Mouse (Mus musculus) urinary bladder, adult 18-20 months (tissue): Measurements from ENCODE around the gene Kdf1.
A peak's percentile ranks its signal among the peaks of the same experiment; 100 is the strongest.

Source experiments
- DNase-seq, 2 experiments: peaks; one replicate each; pipeline ENCODE4 v3.0.0; 2022; ENCODE audit warnings: low spot score in 2 of 2, mixed read lengths in 2 of 2

The Kdf1 gene

DNA sequence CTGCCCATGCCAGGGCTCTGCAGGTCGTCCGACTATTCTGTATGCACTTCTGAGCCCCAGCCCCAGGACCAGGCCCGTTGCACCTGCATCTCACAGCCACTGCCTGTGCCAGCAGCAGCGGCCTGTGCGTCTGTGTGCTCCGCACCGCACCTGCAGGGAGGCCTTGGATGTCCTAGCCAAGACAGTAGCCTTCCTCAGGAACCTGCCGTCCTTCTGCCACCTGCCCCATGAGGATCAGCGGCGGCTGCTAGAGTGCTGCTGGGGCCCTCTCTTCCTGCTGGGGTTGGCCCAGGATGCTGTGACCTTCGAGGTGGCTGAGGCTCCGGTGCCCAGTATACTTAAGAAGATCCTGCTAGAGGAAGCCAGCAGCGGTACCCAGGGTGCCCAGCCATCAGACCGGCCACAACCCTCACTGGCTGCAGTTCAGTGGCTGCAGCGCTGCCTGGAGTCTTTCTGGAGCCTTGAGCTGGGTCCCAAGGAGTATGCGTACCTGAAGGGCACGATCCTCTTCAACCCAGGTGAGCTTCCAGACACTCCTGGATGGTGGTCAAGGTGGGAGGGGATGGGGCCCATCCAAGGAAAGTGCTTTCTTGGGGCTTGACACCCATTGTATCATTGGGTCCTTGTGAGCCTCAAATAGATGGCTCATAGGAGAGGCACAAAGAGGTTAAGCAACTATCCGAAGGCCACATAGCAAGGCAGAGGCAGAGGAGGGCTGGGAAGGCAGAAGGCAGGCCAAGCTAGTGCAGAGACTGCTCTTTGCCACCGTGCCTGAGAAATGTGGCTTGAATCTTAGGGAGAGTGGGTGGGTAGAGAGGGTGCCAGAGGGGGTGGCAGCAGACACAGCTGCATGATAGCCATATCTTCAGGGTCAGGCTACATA is 34.9 kb downstream of the Kdf1 start:
- no peak for DNase-seq

DNA sequence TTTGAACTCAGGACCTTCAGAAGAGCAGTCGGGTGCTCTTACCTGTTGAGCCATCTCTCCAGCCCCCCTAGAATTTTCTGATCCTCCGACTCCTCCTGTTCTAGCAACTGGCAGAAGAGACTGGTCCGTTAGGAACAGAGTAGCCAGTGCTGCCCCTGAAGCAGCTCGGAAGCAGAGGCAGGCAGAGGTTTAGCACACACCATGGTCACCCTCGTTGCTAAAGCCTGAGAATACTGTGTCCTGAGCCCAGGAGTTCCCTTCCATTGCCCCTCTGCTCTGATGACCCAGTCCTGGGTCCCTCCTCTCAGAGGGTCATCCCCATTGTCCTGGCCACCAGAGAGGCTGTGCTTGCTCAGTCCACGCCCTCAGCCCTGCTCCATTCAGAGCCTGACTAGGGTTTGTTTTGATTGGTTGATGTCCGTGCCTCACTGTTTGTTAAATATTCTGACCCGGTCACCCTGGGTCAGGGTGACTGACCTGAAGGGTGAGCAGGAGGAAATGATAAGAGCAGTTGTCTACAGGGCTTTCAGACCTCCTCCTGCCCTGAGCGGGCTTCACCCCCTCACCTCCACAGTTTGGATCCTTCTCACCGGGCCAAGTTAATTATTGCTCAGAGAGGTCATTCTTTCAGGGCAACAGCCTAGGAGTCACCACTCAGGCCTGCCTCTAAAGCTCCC is 38.4 kb downstream of the Kdf1 start:
- DNase-seq, result no peak

DNA sequence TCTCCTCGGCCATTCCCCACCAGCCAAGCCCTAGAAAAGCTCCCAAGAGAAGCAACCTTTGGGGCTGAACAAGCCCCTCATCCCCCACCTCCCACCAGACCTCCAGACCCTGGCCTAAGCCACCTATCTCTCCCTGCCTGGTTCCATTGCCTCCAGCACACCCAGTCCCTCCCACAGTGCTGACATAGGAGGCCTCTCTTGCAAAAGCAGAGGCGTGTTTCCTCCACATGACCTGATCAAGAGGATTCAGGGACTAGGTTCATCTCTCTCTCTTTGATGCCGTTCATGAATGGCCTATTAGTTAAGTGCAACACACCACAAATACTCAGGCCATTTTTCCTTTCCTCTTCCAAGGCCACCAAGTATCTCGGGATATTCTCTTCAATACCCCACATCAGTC is 41.1 kb downstream of the Kdf1 start:
- DNase-seq, result no peak

DNA sequence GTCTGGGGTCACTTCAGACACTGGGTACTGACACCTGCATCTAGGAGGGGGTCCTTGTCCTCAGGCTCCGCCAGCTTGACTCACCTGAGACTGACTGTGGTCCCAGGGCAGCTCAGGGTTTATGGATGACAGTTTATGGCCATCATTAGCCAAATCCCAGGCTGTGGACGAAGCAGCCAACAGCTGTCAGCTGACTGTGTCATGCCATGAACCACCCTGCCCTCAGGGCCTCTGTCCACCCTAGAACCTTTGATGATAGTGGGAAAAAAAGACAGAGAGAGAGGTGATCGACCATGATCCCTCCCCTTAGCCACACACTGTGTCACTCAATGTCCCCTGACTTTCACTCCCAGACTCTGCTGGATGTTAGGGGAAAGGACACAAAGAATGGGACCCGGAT is 42.9 kb downstream of the Kdf1 start:
- DNase-seq, result no peak

DNA sequence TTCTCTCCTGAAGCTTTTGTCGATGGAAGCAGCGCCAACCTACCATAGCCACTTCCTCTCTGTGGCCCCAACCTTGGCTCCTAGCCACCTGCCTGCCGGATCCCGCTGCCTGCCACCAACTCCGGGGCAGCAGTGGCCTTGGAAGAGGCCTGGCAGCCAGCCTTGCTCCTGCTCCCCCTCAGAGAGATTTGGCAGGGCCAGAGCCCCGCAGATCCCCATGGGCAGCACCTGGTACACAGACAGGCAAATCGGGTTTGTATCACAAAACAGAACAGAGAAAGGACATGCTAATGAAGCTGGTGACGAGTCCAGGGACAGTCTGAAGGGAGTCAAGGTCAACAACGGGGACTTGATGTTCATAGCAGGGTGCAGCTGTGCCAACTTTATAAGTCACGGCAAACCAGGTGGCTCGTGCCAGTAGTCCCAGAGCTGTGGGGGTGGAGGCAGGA is 44.4 kb downstream of the Kdf1 start:
- DNase-seq, result no peak

DNA sequence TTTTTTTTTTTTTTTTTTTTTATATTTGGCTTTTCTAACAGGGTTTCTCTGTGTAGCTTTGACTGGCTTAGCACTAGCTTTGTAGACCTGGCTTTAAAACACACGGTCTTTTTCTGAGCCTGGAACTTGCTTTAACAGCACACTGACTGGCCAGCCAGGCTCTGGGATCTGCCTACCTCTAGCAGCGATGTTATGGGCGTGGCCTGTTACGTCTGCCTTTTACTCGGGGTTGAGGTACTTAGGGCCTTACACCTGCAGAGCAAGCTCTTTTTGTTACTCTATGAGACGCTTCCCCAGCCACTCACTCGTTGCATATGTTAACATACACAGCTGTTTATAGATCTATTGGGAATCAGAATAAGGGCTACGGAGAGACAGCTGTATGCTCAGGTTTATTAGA is 48.5 kb downstream of the Kdf1 start:
- no peak for DNase-seq

DNA sequence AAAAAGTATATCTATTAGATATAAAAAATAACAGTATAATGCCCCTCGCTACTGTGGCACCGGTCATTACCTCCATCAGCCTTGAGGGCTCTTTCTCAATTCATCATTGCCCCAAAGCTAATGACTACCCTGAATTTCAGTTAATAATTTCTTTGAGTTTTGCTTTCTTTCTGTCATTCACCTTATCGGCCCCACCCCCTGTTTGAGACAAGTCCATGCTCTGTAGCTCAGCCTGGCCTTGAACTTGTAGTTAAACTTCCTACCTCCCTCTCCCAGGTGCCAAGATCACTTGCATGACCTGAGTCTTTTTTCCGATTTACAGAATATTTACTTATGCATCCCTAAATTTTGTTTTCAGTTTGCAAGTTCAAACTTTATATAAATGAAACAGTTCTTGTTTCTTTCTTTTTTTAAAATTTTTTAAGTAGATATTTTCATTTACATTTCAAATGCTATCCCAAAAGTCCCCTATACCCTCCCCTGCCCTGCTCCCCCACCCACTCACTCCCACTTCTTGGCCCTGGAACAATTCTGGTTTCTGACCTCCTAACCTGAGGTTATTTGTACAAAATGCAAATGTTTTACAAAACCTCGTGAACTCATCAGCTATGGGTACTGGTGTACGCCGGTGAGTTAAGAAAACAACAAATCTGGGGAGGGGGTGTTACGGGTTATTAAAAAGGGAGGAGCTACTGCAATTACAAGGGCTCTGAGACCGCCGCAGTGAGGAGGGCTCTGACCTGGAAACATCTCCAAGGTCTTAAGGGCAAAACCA is 50.7 kb downstream of the Kdf1 start:
- no peak for DNase-seq

DNA sequence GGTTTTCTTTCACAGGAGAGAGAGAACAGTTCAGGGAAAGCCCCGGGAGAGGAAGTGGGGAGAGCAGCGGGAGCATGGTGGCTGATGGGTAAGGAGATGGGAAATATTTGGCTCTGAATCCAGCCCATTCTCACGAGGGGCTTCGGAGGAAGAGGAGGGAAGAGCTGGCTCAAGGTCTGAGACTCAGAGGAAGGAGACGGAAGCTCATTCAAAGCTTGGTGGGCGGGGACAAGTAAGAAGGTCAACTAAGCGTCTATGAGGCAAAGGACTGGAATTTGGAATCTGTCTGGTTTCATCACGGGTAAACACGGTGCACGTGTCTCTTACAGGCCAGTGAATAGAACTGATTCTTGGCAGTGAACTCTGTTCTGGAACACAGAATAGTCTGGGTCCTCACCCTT is 51.3 kb downstream of the Kdf1 start:
- no peak for DNase-seq

DNA sequence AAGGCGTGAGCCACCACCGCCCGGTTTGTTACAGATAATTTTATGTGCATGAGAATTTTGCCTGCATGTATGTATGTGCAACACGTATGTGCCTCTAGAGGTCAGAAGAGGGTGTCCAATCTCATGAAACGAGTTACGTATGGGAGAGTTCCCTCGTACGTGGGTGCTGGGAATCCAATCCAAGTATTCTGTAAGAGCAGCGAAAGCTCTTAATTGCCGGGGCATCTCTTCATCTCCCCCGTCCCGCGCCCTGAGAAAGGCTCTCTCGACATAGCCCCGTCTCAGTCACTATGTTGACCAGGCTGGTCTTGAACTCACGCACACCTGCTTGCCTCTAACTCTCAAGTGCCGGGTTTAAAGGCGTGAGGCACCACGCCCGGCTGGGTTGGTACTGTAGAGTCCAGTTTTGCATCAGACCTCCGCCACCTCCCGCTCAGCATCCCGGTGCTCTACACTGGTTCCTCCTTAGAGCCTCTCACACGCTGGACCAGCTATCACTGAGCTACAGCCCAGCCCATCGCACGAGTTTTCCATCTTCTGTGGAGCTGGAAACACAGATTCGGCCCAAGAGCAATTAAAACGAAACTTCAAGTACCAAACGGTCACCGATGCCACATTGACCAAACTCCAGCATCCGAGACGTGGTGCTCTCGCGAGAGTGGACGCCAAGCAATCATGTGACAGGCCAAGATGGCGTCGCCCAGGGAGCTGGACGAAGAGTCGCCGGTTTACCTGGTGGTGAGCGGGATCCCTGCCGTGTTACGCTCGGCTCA is 55.5 kb downstream of the Kdf1 start, which contains the start of gene Gpatch3:
Gpatch3 (plus strand) TSS at position 676 of the 773 bp plus-strand sequence.
- peak; percentile 86 to 89 for DNase-seq

DNA sequence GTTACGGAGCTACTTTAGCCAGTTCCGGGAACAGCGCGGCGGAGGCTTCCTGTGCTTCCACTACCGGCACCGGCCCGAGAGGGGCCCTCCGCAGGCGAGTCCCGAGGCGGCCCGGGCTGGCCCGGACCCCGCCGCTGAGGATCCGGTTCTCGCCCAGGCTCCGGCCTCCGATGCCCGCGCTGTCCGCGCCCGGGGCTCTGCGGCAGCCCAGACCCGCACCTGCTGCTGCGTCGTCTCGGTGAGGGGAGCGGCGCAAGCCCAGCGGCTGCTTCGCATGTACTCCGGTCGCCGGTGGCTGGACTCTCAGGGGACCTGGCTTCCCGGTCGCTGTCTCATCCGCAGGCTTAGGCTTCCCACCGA is 56.1 kb downstream of the Kdf1 start:
- DNase-seq, result no peak

DNA sequence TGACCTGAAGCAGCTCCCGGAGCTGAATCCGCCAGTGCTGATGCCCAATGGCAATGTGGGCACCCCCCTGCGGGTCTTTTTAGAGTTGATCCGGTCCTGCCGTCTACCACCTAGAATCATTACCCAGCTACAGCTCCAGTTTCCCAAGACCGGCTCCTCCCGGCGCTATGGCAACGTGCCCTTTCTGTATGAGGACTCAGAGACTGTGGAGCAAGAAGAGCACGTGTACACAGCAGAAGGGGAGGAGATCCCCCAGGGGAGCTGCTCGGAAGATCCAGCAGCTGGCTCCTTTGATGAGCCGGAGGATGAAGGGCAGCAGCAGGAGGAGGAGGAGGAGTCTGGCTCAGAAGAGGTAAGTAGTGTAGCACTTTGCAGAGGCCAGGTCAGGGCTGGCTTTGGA is 59.2 kb downstream of the Kdf1 start:
- no peak for DNase-seq
